Comparison of ENCODE assay signal across 27 mouse cellular contexts in the genomic region with DNA sequence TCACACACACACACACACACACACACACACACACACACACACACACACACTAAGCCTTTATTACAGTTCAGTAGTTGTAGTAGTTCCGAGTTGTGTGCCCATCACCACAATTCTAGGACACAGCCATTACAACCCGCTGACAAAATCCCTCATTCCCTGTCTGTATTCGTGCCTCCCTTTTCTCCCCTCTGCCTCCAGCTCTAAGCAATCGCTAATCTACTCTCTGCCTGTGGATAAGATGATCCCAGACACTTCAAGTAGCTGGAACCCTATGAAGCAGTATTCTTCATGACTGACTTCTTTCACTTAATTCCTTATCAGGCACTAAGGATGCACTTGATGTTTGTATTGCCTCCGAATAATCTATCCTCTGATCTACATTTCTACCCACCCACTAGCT. TPM values are rescaled to one million over a fixed set of nuclear protein-coding genes. Genes with fewer than 3 reads are reported as not detected.
A peak's percentile ranks its signal among the peaks of the same experiment; 100 is the strongest.
DNase-seq lines count a peak whose midpoint lies in the region; ATAC-seq lines count a peak whose summit lies in the region.
"Had no signal": no experiment of that assay in that cellular context is flagged by ENCODE, and none has a peak within 500 bp of the region (broad histone marks: within the 10 kb centered on the region; RNA-seq: fewer than 3 reads in every experiment).

No protein-coding gene starts in this region.

- peak overlapping the region; percentile 72; the same call in 1 of the 2 replicates for H3K27ac ChIP-seq in hindbrain, embryonic 12.5 days
- H3K27ac ChIP-seq in hindbrain, embryonic 11.5 days (ENCODE audit: low read depth, low read length), result no peak overlapping the region
- peak overlapping the region; percentile 27; the same call in 1 of the 2 replicates for H3K27ac ChIP-seq in midbrain, embryonic 13.5 days
- no peak overlapping the region for H3K27ac ChIP-seq in midbrain, embryonic 11.5 days (ENCODE audit: low read depth, low read length)
- peak overlapping the region; percentile 59 for H3K27ac ChIP-seq in hindbrain, embryonic 15.5 days (replicated peaks)
- H3K27ac ChIP-seq: embryonic facial prominence, embryonic 12.5 days; gastrocnemius, adult 2 months; heart, embryonic 10.5 days had no signal

- H3K27me3 ChIP-seq in hindbrain, embryonic 12.5 days, result no peaks in the 10 kb centered on the region
- no peaks in the 10 kb centered on the region for H3K27me3 ChIP-seq in hindbrain, embryonic 11.5 days (ENCODE audit: control insufficient read depth, insufficient read depth, low read length)
- no peaks in the 10 kb centered on the region for H3K27me3 ChIP-seq in midbrain, embryonic 13.5 days
- no peaks in the 10 kb centered on the region for H3K27me3 ChIP-seq in midbrain, embryonic 11.5 days (ENCODE audit: control insufficient read depth, insufficient read depth, low read length)
- H3K27me3 ChIP-seq in hindbrain, embryonic 15.5 days, result no peaks in the 10 kb centered on the region
- H3K27me3 ChIP-seq: embryonic facial prominence, embryonic 12.5 days; Patski had no signal

- DNase-seq in hindbrain, embryonic 11.5 days (ENCODE audit: low spot score), result no peak
- no peak for DNase-seq in midbrain, embryonic 11.5 days (ENCODE audit: low spot score, missing footprints)
- no peak for DNase-seq in adrenal gland, adult 8-10 months
- no peak for DNase-seq in testis, postnatal 10 days (ENCODE audit: low spot score)
- DNase-seq: adrenal gland, adult 2 months; cerebellum, adult 2 months; cerebellum, postnatal 25 days; gastrocnemius, adult 2 months; kidney, adult 9 months; kidney, postnatal 14 days; layer of hippocampus, postnatal 36 days; right cerebral cortex, postnatal 14 days had no signal

- H3K4me3 ChIP-seq in hindbrain, embryonic 12.5 days, result no peak overlapping the region
- H3K4me3 ChIP-seq in hindbrain, embryonic 11.5 days (ENCODE audit: low read depth, low read length), result no peak overlapping the region
- no peak overlapping the region for H3K4me3 ChIP-seq in midbrain, embryonic 13.5 days (replicated peaks)
- no peak overlapping the region for H3K4me3 ChIP-seq in midbrain, embryonic 11.5 days (ENCODE audit: low read depth, low read length)
- no peak overlapping the region for H3K4me3 ChIP-seq in hindbrain, embryonic 15.5 days
- H3K4me3 ChIP-seq: embryonic facial prominence, embryonic 12.5 days; gastrocnemius, adult 2 months; heart, embryonic 10.5 days; myocyte had no signal

- no peaks in the 10 kb centered on the region for H3K36me3 ChIP-seq in hindbrain, embryonic 12.5 days
- no peaks in the 10 kb centered on the region for H3K36me3 ChIP-seq in hindbrain, embryonic 11.5 days (ENCODE audit: control insufficient read depth, insufficient read depth, low read length)
- H3K36me3 ChIP-seq in midbrain, embryonic 13.5 days, result no peaks in the 10 kb centered on the region
- no peaks in the 10 kb centered on the region for H3K36me3 ChIP-seq in midbrain, embryonic 11.5 days (ENCODE audit: control insufficient read depth, insufficient read depth, low read length)
- H3K36me3 ChIP-seq in hindbrain, embryonic 15.5 days, result no peaks in the 10 kb centered on the region
- H3K36me3 ChIP-seq: embryonic facial prominence, embryonic 12.5 days; heart, embryonic 10.5 days had no signal

- no peak overlapping the region for H3K4me2 ChIP-seq in hindbrain, embryonic 12.5 days (replicated peaks)
- no peak overlapping the region for H3K4me2 ChIP-seq in hindbrain, embryonic 11.5 days (replicated peaks; ENCODE audit: low read depth, low read length)
- H3K4me2 ChIP-seq in midbrain, embryonic 13.5 days (replicated peaks), result no peak overlapping the region
- no peak overlapping the region for H3K4me2 ChIP-seq in midbrain, embryonic 11.5 days
- H3K4me2 ChIP-seq in hindbrain, embryonic 15.5 days, result no peak overlapping the region
- H3K4me2 ChIP-seq: embryonic facial prominence, embryonic 12.5 days had no signal

- H3K9ac ChIP-seq in hindbrain, embryonic 12.5 days, result no peak overlapping the region
- H3K9ac ChIP-seq in hindbrain, embryonic 11.5 days (ENCODE audit: low read depth, low read length), result no peak overlapping the region
- no peak overlapping the region for H3K9ac ChIP-seq in midbrain, embryonic 13.5 days (replicated peaks)
- no peak overlapping the region for H3K9ac ChIP-seq in midbrain, embryonic 11.5 days (ENCODE audit: low read length)
- H3K9ac ChIP-seq in hindbrain, embryonic 15.5 days, result no peak overlapping the region
- H3K9ac ChIP-seq: embryonic facial prominence, embryonic 12.5 days had no signal

- ATAC-seq in hindbrain, embryonic 12.5 days (ENCODE audit: low FRiP score), result peak; percentile 48; the same call in 1 of the 2 replicates
- no peak for ATAC-seq in hindbrain, embryonic 11.5 days (ENCODE audit: low FRiP score)
- peak; percentile 37 for ATAC-seq in midbrain, embryonic 13.5 days
- ATAC-seq in midbrain, embryonic 11.5 days (ENCODE audit: low FRiP score), result no peak
- ATAC-seq in hindbrain, embryonic 15.5 days (ENCODE audit: low FRiP score, low read depth), result peak; percentile 45; the same call in 1 of the 2 replicates
- ATAC-seq: intestine, embryonic 16.5 days; Patski had no signal

- H3K9me3 ChIP-seq in hindbrain, embryonic 12.5 days (replicated peaks), result no peaks in the 10 kb centered on the region
- H3K9me3 ChIP-seq in hindbrain, embryonic 11.5 days (ENCODE audit: control insufficient read depth, low read length), result no peaks in the 10 kb centered on the region
- no peaks in the 10 kb centered on the region for H3K9me3 ChIP-seq in midbrain, embryonic 13.5 days
- no peaks in the 10 kb centered on the region for H3K9me3 ChIP-seq in midbrain, embryonic 11.5 days (ENCODE audit: control insufficient read depth, low read length)
- no peaks in the 10 kb centered on the region for H3K9me3 ChIP-seq in hindbrain, embryonic 15.5 days
- H3K9me3 ChIP-seq: embryonic facial prominence, embryonic 12.5 days; heart, embryonic 10.5 days had no signal

- peaks cover 7% of the 10 kb centered on the region for H3K4me1 ChIP-seq in hindbrain, embryonic 12.5 days
- H3K4me1 ChIP-seq in hindbrain, embryonic 11.5 days (replicated peaks; ENCODE audit: control insufficient read depth, insufficient read depth, low read length), result 0 out of 2 replicates have a peak, but pooled peaks cover 2% of the 10 kb centered on the region
- H3K4me1 ChIP-seq in midbrain, embryonic 13.5 days (replicated peaks), result peaks cover 9% of the 10 kb centered on the region
- H3K4me1 ChIP-seq in midbrain, embryonic 11.5 days (ENCODE audit: control insufficient read depth, insufficient read depth, low read length), result no peaks in the 10 kb centered on the region
- peaks cover 7% of the 10 kb centered on the region; the same call in 1 of the 2 replicates for H3K4me1 ChIP-seq in hindbrain, embryonic 15.5 days (replicated peaks)
- H3K4me1 ChIP-seq: embryonic facial prominence, embryonic 12.5 days; heart, embryonic 10.5 days had no signal

- 68% methylated on average over 5 of the region's 5 CpGs for WGBS in hindbrain, embryonic 12.5 days
- WGBS in hindbrain, embryonic 11.5 days, result 68% methylated on average over 5 of the region's 5 CpGs
- 34% methylated on average over 5 of the region's 5 CpGs for WGBS in midbrain, embryonic 13.5 days
- 46% methylated on average over 5 of the region's 5 CpGs for WGBS in midbrain, embryonic 11.5 days
- WGBS in hindbrain, embryonic 15.5 days, result 38% methylated on average over 5 of the region's 5 CpGs

RNA-seq across cellular contexts. Expression of gene Efcab10, which starts 10.3 kb away (rescaled TPM):
- polyA plus RNA-seq in hindbrain, embryonic 12.5 days (2016; fragmentation: Nextera tagmentation; extraction: Ambion mirVana), result 3.0 and 3.5 TPM in 2 replicates
- 2.1 and 2.3 TPM in 2 replicates for polyA plus RNA-seq in hindbrain, embryonic 11.5 days (2014; fragmentation: Nextera tagmentation; extraction: Ambion mirVana)
- 2.7 and 3.1 TPM in 2 replicates for polyA plus RNA-seq in midbrain, embryonic 13.5 days (2015; fragmentation: Nextera tagmentation; extraction: Ambion mirVana)
- polyA plus RNA-seq in midbrain, embryonic 11.5 days (2014; fragmentation: Nextera tagmentation; extraction: Ambion mirVana), result 0.36 and 1.0 TPM in 2 replicates
- polyA plus RNA-seq in hindbrain, embryonic 15.5 days (2015; fragmentation: Nextera tagmentation; extraction: Ambion mirVana), result 3.8 and 4.2 TPM in 2 replicates
- total RNA-seq in adrenal gland, adult 8-10 months (2022), result under 1 TPM; 0.52 to 0.92 (median 0.84) TPM
- total RNA-seq: ES-E14; gastrocnemius, adult 2 months; hematopoietic stem cell, adult 5-6 weeks; liver, adult 2 months; megakaryocyte-erythroid progenitor cell, adult 5-6 weeks had no signal
- polyA plus RNA-seq: adrenal gland, adult 2 months; heart, embryonic 16.5 days; intestine, embryonic 16.5 days; liver, adult 2 months; liver, embryonic 16.5 days; myocyte; Patski; urinary bladder, adult 2 months had no signal

RNA-seq across cellular contexts. Expression of gene Twistnb, which starts 24.4 kb away (rescaled TPM):
- 45.6 and 48.1 TPM in 2 replicates for polyA plus RNA-seq in hindbrain, embryonic 12.5 days (2016; fragmentation: Nextera tagmentation; extraction: Ambion mirVana)
- polyA plus RNA-seq in hindbrain, embryonic 11.5 days (2014; fragmentation: Nextera tagmentation; extraction: Ambion mirVana), result 43.5 and 47.5 TPM in 2 replicates
- polyA plus RNA-seq in midbrain, embryonic 13.5 days (2015; fragmentation: Nextera tagmentation; extraction: Ambion mirVana), result 46.7 and 48.1 TPM in 2 replicates
- 44.2 and 46.0 TPM in 2 replicates for polyA plus RNA-seq in midbrain, embryonic 11.5 days (2014; fragmentation: Nextera tagmentation; extraction: Ambion mirVana)
- polyA plus RNA-seq in hindbrain, embryonic 15.5 days (2015; fragmentation: Nextera tagmentation; extraction: Ambion mirVana), result 38.9 and 46.4 TPM in 2 replicates
- total RNA-seq in adrenal gland, adult 8-10 months (2022), result 10 to 100 TPM; 14.9 to 17.3 (median 15.8) TPM

Comparison
In these comparisons a context has a peak if more than half of its experiments do, and no peak if none do; other contexts are left out.
1. ATAC-seq: peak in hindbrain, embryonic 12.5 days (single experiment), midbrain, embryonic 13.5 days (single experiment) and hindbrain, embryonic 15.5 days (single experiment); none in hindbrain, embryonic 11.5 days (single experiment) and midbrain, embryonic 11.5 days (single experiment).
2. H3K27ac ChIP-seq: peak in hindbrain, embryonic 12.5 days (single experiment), midbrain, embryonic 13.5 days (single experiment) and hindbrain, embryonic 15.5 days (single experiment); none in hindbrain, embryonic 11.5 days (single experiment) and midbrain, embryonic 11.5 days (single experiment).